Mouse (Mus musculus): ENCODE measurements at regions not wholly inside any gene's neighbourhood (a gene's known extent, or its start where the extent isn't known, plus 50 kb on each side); places are given as distances from the start of the nearest gene placed in this dataset.

- TF ChIP-seq POLR2A (IDR thresholded peaks at IDR 0.05; ENCODE audit: low read depth, low read length) (no peak), CTCF (IDR thresholded peaks at IDR 0.05; ENCODE audit: extremely low read depth, insufficient read length, insufficient replicate concordance, low read depth, low read length) (no peak)
Observed at GRCm38 (mm10) chr13:70017535-70017934, 215.3 kb downstream of the Med10 start.

All from small intestine, adult 2 months (tissue).